Mouse (Mus musculus) right cerebral cortex, postnatal 25 days (tissue): ENCODE measurements around the gene Gnb5.
"Not testable (repeated sequence)": the region's sequence is repeated elsewhere in the genome, so short reads cannot be mapped to it uniquely, and the experiment has no call there.

ENCODE experiments used
- DNase-seq: peaks from one replicate; pipeline ENCODE4 v3.0.0; 2022

Gene Gnb5

DNA sequence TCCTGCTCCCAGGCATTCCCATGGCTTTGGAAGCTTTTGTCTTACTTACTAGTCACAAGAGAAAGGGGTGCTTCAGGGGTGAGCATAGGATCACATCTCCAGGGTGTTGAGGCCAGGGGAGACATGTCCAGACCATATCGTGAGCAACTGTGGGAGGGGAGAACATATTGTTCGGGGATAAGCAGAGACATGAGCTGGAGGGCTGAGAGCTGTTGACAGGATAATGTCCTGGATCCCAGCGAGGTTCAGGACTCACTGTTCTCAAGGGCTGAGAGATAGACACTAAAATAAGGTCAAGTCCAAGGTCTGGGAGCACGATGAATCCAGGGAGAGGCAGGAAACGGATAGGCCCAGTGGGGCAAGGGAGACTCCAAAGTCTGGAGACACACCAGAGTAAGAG is 56.9 kb downstream of the Gnb5 start:
- DNase-seq = no peak

DNA sequence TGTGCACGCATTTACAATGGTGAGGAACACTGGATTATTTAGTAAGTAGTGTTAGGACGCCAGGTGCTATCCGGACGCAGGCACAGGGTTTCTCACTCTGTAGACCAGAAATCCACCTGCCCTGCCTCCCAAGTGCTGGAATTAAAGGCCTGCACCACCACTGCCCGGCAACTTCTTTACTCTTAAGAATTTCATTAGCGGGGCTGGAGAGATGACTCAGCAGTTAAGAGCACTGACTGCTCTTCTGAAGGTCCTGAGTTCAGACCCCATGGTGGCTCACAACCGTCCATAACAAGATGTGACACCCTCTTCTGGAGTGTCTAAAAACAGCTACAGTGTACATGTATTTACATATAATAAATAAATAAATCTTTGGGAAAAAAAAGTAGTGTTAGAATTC is 57.6 kb downstream of the Gnb5 start:
- not testable (repeated sequence) for DNase-seq

DNA sequence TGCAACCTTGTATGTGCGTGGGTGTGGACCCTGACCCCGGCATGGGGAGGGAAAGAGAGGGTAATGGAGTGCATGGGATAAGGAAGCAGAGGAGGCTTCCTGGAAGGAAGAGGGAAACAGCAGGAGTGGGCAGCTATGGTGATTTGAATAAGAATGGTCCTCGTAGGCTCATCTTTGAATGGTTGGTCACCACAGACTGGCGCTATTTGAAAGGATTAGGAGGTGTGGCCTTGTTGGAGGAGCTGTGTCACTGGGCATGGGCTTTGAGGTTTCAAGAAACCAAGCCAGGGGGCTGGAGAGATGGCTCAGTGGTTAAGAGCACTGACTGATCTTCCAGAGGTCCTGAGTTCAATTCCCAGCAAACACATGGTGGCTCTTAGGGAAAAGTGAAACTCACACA is 59.1 kb downstream of the Gnb5 start:
- no peak for DNase-seq

DNA sequence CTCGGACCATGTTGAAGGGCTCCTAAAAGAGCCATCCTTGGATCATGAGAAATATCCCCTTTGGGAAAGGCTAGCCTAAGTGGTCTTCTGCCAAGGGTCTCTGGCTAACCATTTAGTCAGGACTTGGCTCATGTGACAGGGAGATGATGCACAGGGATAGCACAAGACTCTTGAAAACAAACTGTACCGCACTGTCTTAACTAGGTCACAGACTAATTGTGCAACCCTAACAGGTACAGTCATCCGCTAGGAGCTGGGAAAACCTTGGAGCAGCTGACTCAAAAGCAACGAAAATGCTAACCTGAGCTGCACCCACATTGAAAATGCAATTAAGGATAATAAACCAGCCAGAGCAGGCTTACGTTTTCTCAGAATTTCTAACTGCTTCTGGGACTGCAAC is 60.1 kb downstream of the Gnb5 start:
- DNase-seq = no peak

DNA sequence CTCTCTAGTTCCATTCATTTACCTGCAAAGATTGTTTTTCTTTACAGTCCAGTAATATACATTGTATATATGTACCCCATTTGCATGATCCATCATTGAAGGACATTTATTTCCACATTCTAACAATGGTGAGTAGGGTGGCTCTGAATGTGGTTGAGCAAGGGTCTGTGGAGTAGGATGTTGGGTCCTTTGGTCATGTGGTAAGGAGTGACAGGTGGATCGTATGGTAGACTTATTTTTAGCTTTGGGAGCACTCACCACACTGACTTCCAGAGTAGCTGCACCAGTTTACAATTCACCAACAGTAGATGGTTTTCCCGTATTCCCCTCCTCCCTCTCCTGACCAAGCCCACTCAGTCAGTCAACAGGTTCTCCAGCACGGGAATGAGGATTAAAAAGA is 62.7 kb downstream of the Gnb5 start:
- no peak for DNase-seq

DNA sequence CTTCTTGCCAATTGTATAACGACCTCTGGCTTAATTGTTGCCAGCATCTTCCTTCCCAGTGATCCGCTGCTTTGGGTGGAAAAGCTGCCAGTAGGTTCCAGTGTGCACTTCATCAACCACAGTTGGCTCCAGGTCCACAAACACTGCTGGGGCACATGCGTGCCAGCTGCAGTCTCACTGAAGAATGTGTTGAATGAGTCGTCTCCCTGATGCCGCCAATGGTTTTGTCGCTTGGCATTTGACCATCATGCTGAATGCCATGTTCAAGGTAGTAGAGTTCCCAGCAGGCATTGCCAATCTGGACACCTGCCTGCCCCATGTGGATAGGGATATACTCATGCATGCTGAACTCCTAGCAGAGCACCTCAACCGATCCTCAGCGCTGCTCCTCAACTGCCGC is 69.5 kb downstream of the Gnb5 start:
- DNase-seq = no peak

DNA sequence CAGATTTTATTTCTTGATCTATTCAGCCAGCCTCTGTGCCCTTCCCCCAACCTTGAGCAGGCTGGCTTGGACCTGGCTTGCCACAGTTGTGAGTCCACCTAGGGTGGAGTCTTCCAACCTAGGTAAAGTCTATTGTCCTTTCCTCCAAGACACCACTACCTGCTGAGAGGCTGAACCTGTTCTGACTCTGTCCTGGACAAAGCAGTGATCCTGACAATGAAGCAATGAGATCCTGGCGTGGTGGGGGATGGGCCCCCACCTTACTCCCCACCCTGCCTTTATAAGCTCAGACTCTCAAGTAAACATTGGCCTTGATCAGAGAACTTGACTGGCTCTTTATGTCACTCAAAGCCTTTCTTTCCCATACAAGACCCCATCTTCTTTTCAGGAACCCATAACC is 70.3 kb downstream of the Gnb5 start:
- no peak for DNase-seq

DNA sequence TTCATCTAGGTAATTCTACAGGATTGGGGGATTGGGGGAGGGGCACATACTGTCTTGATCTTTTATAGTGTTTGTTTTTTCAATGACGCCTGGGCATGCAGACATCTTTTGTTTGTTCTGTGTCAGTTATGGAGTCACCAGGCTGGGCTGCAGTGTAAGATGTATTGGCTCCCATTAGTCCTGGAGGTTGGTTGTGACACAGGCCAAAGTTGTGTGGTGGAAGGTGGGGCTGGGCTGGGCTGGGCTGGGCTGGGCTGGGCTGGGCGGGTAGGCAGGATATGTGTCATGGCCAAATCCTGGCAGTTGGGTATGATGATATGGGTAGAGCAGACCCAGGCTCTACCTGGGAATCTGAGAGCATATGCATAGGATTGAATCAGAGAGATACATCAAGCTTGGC is 72.7 kb downstream of the Gnb5 start:
- DNase-seq = no peak

DNA sequence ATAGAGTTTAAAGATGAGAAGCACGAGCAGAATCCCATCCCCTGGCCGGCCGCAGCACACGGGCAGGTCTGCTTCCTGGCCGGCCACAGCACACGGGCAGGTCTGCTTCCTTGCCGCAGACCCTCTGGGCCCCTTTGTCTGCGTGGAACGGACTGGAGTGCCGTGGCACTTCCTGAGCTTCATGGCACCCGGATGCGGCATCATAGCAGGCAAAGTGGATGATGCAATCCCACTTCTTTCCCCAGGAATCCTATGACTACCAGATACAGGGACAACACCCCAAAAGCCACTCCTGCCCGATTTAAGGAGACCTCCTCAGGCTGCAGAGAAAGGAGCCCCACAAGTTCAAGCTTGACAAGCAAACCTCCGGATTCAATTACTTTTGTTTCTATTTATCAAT is 76.7 kb downstream of the Gnb5 start:
- no peak for DNase-seq

DNA sequence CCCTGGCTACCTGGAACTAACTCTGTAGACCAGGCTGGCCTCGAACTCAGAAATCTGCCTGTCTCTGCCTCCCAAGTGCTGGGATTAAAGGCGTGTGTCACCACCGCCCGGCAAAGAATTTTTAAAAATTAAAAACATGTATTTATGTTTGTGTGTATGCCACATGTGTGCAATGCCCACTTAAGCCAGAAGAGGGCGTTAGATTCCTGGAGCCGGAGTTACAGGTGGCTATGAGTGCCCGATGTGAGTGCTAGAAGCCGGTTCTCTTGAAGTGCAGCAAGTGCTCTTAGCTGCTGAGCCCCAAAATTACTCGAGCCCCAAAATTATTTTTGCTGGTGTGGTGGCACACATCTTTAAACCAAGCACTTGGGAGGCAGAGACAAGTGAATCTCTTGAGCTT is 77.7 kb downstream of the Gnb5 start:
- DNase-seq = no peak

DNA sequence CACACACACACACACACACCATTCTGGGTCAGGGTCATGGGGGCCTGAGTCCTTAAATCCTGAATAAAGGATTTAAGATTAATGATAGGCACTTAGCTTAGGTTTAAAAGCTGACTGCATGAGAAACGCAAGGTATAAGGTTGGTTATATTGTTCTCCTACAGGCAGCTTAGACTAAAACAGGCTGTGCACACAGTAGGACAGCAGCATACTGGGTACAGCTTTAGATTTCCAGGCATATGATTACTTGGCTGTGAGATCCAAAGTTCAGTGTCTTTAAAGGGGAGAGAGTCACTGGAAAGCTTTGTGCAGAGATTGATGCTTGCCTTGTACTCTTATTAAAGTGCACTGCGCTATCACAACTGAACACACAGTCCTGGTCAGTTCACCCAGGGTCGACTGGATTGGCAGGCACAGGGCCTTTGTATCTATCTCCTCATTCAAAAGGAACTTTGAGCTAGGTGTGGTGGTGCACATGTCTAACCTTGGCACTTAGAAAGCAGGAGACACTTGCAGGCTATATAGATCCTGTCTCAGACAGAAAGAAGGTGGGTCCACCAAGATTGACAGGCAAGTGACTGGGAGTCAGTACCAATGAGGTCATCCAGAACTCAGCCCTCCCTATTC is 78.4 kb downstream of the Gnb5 start:
- DNase-seq = no peak

DNA sequence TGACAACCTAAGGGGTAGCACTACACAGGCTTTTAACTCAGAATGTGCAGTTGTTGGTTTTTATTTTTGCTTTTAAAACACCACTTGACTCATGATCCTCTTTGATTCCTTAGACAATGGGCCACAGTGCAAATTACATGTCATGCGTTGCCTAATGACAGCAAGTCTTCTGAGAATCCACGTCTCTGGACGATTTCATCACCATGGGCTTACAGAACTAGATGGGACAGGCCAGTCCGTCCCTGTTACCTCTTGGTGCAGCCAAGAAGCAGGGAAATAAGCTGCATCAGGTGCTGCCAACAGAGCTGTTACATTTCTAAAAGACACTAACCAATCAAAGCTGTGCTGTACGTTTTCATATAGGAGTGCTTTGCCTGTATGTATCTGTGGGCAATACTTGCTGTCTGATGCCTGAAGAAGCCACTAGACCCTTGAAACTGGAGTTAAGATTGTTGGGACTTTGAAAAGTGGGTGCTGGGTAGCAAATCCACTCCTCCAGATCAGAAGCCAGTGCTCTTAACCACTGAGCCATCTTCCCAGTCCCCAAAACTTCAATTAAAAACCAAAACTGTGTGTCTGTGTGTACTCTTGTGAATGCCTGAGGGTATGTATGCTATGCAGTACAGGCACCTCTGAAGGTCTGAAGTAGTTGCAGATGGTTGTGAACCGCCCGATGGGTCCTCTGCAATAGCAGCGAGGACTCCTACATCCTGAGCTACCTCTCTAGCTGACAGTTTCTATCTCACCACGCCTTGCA is 79.3 kb downstream of the Gnb5 start:
- DNase-seq = no peak

DNA sequence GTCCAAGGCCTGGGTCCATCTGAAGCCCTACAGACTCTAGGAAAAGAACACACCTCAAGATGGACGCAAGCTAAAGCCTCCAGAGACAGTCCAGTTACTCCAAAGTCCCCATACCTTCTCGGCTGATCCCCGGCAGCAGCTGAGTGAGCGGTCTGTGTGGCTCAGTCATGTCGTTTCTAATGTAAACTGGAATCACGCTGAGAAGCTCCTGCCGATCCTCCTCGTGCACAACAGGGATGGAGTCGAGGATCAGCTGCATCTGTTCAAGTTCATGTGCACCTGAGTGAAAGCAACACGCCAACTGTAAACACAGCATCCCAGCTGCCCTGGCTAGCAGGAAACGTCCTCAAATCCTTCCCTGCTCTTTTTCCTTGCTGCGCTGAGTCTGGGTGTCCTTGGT is 87.2 kb downstream of the Gnb5 start:
- DNase-seq = no peak
